Mouse (Mus musculus) 3T3-L1 (cell line): ENCODE measurements around the gene Trub2.

Experiments used
- DNase-seq: peaks from one replicate; pipeline ENCODE4 v3.0.0-alpha.2; 2015; ENCODE audit warnings: low read depth, low spot score

Trub2 gene

DNA sequence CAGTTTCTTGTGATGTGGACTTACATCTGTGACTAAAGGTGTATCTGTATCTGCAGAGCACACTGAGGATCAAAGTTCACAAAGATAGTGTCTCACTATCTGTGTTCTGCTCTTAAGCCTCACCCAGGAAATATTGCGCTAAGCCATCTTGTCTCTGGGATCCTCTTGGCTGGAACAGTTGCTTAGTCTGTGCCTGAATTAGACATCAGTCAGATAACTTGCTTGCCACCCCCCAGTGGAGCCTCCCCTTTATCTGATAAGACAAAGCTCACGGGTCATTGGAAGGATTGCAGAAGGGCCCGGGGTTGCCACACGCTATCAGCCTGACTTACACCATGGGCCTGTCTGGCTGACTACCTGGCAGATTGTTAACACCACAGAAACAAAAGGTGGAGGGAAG lies 15.0 kb downstream of the Trub2 start:
- DNase-seq = no peak

DNA sequence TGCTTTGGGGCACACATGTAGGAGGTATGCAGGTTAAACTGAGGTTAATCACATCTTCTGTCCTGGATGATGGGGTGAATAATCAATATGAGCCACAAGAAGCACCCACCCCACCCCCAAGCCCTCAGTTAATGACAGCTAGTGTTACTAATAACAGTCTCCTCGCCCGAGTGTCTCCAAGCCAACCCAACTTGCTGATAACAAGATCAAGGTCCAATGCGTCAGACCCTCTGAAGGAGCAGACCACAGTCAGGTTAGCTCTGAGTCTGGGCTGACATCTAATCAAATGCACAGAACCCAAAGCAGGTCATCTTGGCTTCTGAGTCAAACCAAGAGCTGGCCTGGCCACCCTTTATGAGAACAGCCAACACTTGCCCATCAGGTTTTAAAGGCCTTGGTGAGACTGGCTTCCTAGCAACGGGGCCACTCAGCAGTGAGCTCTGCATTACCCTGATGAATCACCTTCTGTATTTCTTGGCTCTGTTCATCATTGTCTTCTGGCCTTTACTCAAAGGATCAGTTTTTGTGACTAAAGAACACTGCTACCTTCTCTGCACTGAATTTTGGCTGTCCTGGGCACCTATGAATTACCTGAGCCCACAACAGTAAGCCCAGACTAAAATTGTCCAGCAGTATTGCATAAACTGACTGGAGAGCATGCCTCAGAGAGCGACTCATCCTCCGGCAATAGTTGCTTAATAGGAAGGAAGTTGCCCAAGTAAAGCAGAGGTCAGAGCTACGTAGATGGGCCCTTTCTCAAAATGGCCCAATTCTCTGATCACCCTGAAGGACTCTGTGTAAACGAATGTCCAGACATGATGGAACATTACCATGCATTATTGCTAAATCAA lies 16.5 kb downstream of the Trub2 start:
- DNase-seq = peak; percentile 72

DNA sequence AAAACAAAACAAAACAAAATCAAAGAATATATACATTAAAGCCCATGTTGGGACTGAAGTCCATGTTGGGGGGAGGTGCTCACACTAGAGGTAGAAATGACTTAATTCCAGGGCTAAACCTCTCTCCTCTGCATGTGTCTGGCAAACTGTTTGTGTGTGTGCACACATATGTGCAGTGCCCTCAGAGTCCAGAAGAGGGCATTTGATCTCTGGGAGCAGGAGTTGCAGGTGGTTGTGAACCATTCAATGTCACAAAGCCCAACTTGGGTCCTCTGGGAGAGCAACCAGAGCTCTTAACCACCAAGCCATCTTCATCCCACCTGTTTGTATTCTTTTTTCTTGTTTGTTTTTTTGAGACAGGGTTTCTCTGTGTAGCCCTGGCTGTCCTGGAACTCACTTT lies 18.1 kb downstream of the Trub2 start:
- no peak for DNase-seq

DNA sequence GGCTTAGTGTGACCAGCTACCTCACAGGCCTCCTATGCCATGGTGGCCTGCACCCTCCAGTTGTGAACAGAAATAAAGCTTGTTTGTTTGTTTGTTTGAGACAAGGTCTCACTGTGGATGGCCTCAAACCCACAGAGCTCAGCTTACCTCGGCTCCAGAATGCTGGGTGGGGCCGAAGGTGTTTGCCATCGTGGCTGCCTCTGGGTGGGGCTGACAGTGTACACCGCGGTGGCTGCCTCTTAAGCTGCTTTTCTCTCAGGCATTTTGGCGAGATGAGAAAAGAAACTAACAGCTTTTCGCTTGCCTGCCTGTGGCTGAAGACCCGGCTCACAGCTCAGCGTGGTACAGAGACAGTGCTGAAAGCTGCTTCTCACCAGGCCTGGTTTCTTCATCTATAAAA lies 19.4 kb downstream of the Trub2 start:
- no peak for DNase-seq

DNA sequence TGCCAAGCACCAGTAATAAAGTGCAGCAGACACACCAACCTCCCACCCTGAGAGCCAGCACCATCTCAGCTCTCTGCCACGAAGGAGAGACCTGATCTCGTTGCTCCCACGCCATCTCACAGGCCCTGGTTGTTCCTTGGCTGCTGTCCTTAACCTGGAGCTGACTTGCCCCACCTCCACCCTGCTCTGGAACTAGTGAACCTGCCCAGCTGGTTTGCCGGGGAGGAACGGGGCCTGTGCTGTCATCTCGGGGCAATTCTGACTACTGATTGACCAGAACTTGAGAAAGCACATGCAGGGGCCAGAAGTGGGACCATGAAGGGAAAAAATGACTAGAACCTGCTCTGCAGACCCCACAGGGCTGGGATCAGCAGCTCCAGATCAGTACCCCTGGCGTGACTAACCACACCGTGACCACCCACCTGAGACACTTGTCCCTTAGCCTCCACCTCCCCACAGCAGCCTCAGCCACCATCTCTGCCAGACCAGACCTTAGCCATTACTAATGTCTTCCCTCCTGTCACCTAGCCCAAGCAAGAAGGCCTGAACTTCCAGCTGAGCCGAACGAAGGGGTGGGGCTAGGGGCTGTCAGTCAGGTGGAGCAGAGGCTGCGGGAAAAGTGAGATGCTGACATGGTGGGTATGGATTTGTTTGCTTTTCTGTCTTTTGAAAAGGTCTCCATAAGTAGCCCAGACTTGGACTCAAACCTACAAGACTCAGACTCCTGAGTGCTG lies 20.2 kb downstream of the Trub2 start:
- no peak for DNase-seq

DNA sequence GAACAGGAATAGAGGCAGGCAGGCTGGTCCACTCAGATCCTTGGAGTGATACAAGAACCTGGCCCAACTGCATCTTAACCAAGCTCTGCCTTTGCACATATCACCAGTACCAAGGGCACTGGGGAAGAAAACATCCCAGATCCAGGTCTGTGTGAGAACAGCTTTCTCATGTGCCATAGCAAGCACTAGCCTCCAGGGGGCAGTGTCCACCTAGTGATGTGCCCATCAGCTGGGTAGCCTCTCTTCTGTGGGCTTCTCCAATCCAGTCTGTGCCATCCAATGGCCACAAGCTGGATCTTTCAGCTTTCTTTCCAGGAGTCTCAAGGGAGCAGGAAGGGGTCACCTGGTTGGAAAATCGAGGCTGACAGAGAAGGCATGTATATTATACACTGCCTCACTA lies 23.5 kb downstream of the Trub2 start:
- peak; percentile 79 for DNase-seq

DNA sequence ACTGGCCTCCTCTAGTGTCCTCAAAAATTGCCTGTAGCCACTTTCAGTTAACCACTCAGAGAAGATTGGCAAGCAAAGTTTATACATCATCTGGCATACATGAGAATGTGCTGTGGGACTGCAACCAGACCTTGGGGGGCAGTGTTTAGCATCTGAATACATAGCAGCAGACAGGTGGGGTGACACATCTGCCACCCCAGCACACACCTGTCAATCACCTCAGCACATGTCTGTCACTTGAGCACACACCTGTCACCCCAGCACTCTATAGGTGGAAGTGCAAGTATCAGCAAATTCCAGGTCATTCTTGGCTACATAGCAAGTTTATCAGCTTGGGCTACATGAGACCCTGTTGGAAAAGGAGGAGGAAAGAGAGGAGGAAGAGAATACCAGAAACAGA lies 32.6 kb downstream of the Trub2 start:
- DNase-seq = no peak

DNA sequence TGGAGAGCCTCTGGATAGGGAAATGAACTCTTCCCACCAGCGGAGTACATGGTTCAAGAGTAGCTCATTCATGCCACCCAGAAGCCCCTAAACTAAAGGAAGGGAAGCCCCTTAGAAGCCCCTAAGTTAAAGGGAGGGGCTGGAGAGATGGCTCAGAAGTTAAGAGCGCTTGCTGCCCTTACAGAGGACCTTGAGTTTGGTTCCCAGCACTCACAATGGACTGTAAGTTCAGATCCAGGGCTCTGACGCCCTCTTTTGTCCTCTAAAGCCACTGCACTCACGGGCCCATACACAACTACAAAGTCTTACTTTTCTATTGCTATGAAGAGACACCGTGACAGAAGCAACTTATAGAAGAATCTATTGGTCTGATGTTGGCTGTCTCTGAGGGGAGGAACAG lies 35.9 kb downstream of the Trub2 start:
- DNase-seq = no peak

DNA sequence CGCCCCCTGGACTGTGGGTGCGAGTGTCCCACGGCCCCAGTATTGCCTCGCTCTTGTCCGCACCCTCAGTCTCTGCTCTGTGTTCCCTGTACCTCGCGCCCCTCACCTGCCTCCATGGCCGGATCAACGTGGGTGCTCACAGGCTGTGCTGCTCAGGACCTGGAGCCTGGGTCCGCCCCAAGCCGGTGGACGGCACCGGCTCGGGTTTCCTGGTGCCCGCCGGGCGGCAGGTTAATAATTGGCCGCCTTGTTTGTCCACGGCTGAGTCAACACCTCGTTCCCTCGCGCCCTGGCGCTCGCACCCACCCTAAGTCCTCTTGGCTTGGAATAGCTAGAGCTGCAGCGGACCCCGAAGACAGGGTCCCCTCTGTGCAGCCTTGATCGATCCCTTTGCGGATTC lies 36.8 kb downstream of the Trub2 start, which contains the start of gene Gm13420:
Gene Gm13420, minus strand, starts transcription at position 189 of the 400 bp plus-strand sequence.
- no peak for DNase-seq

DNA sequence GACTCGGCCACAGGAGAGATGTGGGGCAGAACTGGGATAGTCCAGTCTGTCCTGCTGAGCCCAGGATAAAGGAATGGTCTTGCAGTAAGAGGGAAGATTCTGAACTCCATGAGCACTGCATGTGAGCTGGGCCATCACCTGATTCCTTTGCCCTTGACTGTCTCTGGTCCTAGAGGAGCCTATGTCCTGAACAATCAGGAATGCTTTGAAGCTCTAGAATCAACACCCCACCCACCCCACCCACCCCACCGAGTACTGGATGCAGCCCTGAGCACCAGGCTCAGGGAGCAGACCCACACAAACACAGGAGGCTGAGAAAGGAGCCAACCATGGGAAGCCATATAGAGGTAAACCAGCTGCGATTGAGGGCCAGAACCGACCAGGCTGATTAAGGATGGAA lies 39.8 kb downstream of the Trub2 start:
- DNase-seq = no peak

DNA sequence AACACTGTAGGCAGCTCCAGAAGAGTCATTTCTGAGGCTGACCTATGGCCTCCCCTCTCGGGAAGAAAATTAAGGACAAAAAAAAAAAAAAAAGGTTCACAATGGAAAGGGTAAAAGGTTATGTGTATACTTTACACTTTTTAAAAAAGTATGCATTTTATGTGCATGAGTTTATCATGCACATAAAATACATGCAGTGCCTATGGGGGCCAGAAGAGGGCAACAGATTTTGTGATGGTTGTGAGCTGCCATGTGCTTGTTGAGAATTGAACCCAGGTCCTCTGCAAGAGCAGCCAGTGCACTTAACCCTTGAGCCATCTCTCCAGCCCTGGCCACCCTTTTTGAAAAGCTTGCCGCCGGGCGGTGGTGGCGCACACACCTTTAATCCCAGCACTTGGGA lies 40.5 kb downstream of the Trub2 start:
- DNase-seq = peak; percentile 29

DNA sequence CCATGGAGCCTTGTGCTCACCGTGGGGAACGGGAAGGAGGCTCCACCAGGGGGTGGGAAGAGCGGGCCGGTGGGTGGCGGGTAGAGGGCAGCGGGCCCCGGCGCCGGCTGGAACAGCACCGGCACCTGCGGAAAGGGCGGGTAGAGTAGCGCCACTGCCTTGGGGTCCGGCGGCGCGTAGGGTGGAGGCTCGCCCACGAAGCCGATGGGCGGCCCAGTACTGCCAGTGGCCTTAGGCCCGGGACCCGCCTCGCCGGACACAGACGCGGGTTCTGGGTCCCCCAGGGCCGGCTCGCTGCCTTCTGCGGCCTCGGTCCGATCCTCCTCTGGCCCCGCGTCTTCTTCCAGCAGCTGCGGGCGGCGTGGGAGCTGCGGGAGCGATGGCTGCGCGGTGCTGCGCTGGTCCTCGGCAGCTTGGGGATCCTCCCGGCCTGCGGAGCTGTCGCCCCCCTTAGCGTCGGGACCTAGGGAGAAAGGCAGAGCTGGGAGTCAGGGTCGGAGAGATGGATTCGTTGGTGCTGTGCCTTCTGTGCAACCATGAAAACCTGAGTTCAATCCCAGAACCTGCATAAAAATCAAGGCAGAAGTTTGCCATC lies 41.0 kb downstream of the Trub2 start:
- no peak for DNase-seq

DNA sequence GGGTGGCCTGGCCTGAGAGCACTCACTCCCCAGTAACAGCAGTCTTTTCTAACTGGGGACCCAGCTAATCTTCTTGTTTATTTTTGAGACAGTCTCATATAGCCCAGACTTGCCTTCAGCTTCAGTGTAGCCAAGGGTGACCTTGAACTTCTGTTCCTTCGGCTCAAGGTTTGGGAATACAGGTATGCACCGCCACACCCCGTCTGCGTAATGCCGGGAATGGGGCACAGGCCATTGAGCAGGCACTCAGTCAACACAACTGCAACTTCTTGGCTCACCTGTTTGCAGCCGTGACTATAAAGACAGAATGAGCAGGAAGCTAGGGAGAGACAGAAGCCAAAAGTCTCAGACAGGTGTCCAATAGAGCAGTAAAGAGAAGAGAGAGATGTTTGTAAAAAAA lies 44.0 kb downstream of the Trub2 start:
- no peak for DNase-seq

DNA sequence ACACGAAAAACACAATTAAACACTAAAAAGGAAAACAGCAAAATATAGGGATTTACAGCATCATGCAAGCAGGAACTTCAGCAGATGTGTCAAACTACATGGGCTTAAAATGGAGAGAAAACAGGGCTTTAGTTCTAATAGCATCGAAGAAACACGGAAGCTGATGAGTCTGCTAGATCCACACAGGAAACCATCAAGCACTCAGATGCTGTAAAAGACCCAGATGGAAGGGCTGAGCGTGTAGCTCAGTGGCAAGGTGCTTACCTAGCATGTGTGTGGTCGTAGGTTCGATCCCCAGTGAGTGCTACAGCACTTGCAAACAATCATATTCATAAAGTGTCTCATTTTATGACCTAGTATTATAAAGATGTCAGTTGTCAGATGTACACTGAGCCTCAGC lies 47.1 kb downstream of the Trub2 start:
- no peak for DNase-seq

DNA sequence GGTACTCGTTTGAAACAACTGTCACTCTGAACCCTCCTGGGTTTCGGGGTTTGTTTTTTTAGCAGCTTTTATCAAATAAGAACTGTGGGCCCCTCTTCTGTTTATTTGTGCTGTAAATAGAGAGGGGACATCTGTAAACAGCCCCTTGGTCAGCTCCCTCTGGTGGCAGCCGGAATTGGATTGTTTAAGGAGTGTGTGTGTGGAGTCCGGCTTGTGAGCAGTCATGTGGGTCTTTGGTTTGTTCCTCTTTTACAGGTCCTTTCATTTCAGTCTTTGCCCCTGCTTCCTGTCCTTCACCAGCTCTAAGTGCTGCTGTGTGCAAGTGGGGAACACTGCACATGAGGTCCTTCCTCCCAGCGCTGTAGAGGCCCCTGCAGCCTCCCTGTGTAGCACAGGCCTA lies 48.9 kb downstream of the Trub2 start:
- DNase-seq = no peak

DNA sequence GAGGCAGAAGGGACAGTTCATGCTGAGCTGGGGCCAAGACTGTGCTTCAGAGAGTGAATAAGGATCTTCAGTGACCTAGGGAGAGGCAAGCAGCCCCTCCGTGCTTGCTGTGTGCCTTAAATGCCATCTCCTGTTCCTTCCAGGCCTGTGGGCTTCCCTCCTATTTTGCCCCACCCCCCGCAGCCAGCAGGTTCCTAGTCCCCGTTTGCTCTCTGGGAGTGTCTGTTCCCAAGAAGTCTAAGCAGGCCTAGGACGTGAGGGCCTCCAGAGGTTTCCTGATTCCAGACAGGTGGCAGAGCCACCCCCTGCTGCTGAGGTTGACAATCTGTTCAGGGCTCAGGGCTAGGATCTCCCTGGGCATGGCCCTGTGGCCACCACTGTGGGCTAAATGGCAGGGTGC lies 49.5 kb downstream of the Trub2 start:
- DNase-seq = no peak

DNA sequence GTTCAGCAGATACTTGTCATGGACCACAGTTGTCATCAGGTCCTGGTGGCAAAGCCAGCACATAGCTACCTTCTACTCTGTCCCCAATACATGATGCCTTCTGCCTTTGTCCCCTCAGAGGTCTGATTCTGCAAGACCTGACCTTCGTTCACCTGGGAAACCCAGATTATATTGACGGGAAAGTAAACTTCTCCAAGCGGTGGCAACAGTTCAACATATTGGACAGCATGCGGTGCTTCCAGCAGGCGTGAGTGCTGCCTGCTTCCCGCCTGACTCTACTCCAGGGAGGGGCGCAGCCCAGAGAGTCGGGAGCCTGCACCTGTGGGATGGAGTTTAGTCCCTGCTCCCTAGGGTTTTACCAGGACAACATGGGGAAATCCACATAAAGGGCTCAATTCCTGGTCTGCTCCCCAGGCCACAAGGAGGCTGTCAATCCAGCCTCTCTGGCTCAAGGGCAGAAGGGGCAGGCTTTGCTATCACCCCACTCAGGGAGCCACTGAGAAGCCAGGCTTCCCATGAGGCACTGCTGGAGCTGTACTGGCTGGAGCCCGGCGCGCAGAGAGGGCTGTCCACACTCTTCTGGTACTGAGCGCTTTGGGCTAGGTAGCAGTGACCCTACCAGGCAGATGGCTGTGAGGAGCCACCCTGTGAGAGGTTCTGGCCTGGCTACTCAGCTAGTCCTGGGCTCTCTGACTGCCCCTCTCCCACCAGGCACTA lies 50.9 kb downstream of the Trub2 start:
- no peak for DNase-seq

DNA sequence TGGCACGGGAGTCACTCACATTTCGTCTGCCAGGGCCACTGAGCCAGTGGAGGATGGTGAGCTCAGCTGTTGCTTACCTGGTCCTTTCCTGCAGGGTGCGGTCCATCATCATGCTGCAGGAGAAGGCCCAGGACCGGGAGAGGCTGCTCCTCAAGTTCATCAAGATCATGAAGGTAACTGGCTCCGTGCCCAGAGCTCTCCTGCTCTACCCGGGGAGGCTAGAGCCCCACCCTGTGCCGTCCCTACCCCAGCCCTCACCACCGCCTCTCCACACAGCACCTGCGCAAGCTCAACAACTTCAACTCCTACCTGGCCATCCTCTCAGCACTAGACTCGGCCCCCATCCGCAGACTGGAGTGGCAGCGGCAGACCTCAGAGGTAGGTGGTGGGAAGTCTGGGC lies 52.6 kb downstream of the Trub2 start:
- no peak for DNase-seq

DNA sequence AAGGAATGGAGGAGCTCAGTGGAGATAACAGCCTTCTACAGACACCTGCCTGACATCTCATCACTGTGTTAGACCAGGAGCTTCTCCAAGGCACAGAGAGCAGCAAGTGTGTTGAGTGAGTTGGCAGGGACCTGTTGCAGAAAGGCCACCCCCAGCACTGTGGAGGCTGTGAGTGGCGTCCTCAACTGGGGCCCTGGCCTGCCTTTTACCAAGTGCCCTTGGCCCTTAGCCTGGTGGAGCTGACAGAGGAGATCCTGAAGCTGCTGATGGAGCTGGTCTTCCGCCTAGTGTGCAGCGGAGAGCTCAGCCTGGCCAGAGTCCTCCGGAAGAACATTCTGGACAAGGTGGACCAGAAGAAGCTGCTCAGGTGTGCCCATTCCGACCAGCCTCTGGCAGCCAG lies 55.0 kb downstream of the Trub2 start:
- no peak for DNase-seq

DNA sequence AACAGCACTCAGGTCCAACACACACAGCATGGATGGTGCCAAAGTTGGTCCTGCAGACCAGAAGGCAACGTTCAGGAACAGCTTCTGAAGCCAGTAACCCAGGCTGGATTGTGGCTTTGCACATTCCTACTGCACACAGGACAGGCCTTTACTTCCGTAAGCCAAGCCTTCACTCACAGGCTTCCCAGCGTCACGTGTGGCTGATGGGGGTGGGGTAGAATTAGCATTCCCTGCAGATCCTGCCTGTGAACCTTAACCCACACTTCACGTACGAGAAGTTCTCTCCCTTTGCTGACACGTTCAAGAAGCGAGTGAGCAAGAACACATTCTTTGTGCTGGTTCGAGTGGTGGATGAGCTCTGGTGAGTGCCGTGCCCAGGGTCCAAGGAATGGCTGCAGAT lies 55.7 kb downstream of the Trub2 start:
- DNase-seq = no peak

DNA sequence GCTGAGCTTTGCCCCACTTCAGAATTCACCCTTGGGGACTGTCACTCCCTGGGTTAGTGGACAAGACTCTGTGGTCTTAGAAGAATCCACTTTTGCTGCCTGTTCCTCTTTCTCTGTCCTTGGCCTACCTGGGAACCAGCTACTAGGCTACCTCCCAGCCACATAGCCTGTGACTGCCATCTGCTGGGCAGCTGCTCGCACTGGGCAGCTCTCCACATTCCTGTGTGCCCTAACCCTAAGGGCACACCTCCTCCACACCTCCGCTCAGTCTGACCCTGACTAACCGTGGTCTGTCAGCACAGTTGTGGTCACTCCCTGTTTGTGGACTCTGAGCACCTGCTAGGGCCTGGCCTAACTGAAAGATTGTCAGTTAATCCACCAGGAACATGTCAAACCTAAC lies 56.8 kb downstream of the Trub2 start:
- peak; percentile 69 for DNase-seq

DNA sequence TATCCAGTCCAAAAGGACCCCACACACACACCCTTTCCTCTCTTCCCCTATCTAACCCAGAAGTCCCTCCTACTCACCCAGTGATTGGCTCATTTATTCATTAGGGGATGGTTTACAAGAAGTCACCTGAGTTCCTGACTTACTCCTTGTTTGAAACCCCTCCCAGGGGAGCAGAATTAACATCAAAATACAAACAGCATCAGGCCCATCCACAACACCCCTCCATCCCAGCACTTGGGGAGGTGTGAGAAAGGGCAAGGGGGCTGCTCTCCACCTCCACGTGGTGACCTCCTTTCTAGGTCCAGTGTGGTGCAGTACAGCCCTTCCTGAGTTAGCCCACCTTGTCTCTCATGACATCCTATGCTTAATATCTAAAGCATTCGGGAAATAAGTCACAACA lies 58.8 kb downstream of the Trub2 start:
- DNase-seq = no peak
